8 mouse cellular contexts compared by ENCODE assay signal in the genomic region with DNA sequence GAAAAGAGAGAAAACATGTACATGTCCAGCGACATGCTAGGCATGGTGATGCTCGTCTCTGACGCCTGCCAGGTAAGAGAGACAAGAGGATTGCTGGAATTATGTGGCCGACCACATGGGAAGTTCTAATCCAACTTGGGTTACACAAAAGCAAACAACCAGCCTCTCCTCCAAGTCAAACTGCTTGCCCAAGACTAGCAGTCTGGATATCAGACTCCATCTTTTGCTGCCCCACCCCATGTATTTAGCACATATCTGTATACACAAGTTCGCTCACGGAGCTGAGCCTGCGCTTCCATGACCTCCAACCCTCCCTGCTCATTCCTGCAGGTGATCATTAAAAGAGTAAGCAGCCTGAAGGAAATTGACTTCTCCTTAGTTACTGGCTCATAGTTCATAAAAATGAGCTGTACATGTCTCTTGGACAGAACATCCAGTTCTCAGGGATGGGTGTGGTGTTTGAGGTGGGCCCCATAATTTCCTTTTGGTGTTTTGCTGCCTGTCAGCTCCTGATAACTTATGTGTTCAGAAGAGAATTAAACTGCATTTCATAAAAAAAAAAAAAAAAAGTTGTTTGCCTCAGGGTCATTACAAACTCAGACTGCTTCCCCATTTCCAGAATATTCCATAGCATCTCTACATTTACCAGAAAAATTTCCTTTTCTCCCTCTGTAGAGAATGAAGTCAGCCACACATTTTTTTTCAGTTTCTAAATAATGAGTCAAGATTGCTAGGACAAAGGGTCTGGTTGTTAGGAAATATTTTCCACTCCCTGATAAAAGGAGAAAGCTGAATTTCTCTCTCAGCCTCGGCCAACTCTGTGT. TPM values are rescaled to one million over a fixed set of nuclear protein-coding genes. Genes with fewer than 3 reads are reported as not detected.
A peak's percentile ranks its signal among the peaks of the same experiment; 100 is the strongest.
DNase-seq lines count a peak whose midpoint lies in the region; ATAC-seq lines count a peak whose summit lies in the region.

No protein-coding gene starts in this region.

- no peak; the same call in 1 of the 2 replicates for ATAC-seq in limb, embryonic 11.5 days (ENCODE audit: insufficient number of reproducible peaks, low FRiP score, low TSS enrichment, low read depth)
- no peak for ATAC-seq in neural tube, embryonic 15.5 days (ENCODE audit: low FRiP score)

- H3K4me3 ChIP-seq in limb, embryonic 11.5 days (ENCODE audit: low read depth, low read length), result peak overlapping the region; percentile 72; the same call in 1 of the 2 replicates
- peak overlapping the region; percentile 76 for H3K4me3 ChIP-seq in neural tube, embryonic 15.5 days (replicated peaks)

- 81% methylated on average over 8 of the region's 8 CpGs for WGBS in limb, embryonic 11.5 days
- 83% methylated on average over 8 of the region's 8 CpGs for WGBS in neural tube, embryonic 15.5 days

- no peaks in the 10 kb centered on the region for H3K4me1 ChIP-seq in limb, embryonic 11.5 days (ENCODE audit: control insufficient read depth, insufficient read depth, low read length)
- peaks cover 11% of the 10 kb centered on the region for H3K4me1 ChIP-seq in neural tube, embryonic 15.5 days

- H3K27me3 ChIP-seq in limb, embryonic 11.5 days (ENCODE audit: control insufficient read depth, insufficient read depth, low read length), result 0 out of 2 replicates have a peak, but pooled peaks cover 3% of the 10 kb centered on the region
- H3K27me3 ChIP-seq in neural tube, embryonic 15.5 days (replicated peaks), result peaks cover 6% of the 10 kb centered on the region; the same call in 1 of the 2 replicates

- H3K9ac ChIP-seq in limb, embryonic 11.5 days (ENCODE audit: low read length), result no peak overlapping the region
- peak overlapping the region; percentile 60 for H3K9ac ChIP-seq in neural tube, embryonic 15.5 days (replicated peaks)

- no peaks in the 10 kb centered on the region for H3K9me3 ChIP-seq in limb, embryonic 11.5 days (ENCODE audit: control insufficient read depth, low read length)
- no peaks in the 10 kb centered on the region for H3K9me3 ChIP-seq in neural tube, embryonic 15.5 days (replicated peaks)

- H3K4me2 ChIP-seq in limb, embryonic 11.5 days (ENCODE audit: low read depth, severe bottlenecking), result peak overlapping the region; percentile 87
- H3K4me2 ChIP-seq in neural tube, embryonic 15.5 days, result peak overlapping the region; percentile 90

- H3K36me3 ChIP-seq in limb, embryonic 11.5 days (ENCODE audit: control insufficient read depth, insufficient read depth, low read length), result no peaks in the 10 kb centered on the region
- H3K36me3 ChIP-seq in neural tube, embryonic 15.5 days, result no peaks in the 10 kb centered on the region

- DNase-seq in spleen, adult 12 weeks (ENCODE audit: low spot score), result peak; percentile 67
- DNase-seq in spleen, adult 18-20 months, result no peak
- peak; percentile 67 for DNase-seq in heart, adult 8-10 months (ENCODE audit: low spot score)
- no peak for DNase-seq in limb, embryonic 11.5 days (ENCODE audit: low spot score)
- DNase-seq in right cerebral cortex, adult 2 months (ENCODE audit: low spot score in 2 of 2), result no peak
- no peak for DNase-seq in gastrocnemius, postnatal 25 days
- no peak for DNase-seq in Muller cell, postnatal 12 days (ENCODE audit: inconsistent ontology term)

- no peak overlapping the region for H3K27ac ChIP-seq in limb, embryonic 11.5 days (replicated peaks; ENCODE audit: low read depth, low read length)
- peak overlapping the region; percentile 60 for H3K27ac ChIP-seq in neural tube, embryonic 15.5 days (replicated peaks)

RNA-seq across cellular contexts. Expression of a gene that starts 0.7 kb away (rescaled TPM):
- total RNA-seq in heart, adult 8-10 months (2022), result 1 to 10 TPM in 1 of 4 experiments, under 1 TPM in 2, not detected in 1; 0.56 to 1.4 (median 0.68) TPM
- polyA plus RNA-seq in limb, embryonic 11.5 days (2014; fragmentation: Nextera tagmentation; extraction: Ambion mirVana), result not detected in 2 replicates
- not detected in 2 replicates for polyA plus RNA-seq in neural tube, embryonic 15.5 days (2015; fragmentation: Nextera tagmentation; extraction: Ambion mirVana)
- 1 to 10 TPM; 1.0 to 1.3 TPM for total RNA-seq in gastrocnemius, postnatal 25 days (2021)

RNA-seq across cellular contexts. Expression of a gene that starts 26.3 kb away (rescaled TPM):
- 10 to 100 TPM; 55.7 to 60.2 (median 57.9) TPM for total RNA-seq in heart, adult 8-10 months (2022)
- polyA plus RNA-seq in limb, embryonic 11.5 days (2014; fragmentation: Nextera tagmentation; extraction: Ambion mirVana), result 18.2 and 19.2 TPM in 2 replicates
- 16.7 and 19.3 TPM in 2 replicates for polyA plus RNA-seq in neural tube, embryonic 15.5 days (2015; fragmentation: Nextera tagmentation; extraction: Ambion mirVana)
- 10 to 100 TPM; 16.3 to 22.5 TPM for total RNA-seq in gastrocnemius, postnatal 25 days (2021)

RNA-seq across cellular contexts. Expression of a gene that starts 52.2 kb away (rescaled TPM):
- 1 to 10 TPM; 2.3 to 4.7 (median 3.4) TPM for total RNA-seq in heart, adult 8-10 months (2022)
- 4.9 and 5.7 TPM in 2 replicates for polyA plus RNA-seq in limb, embryonic 11.5 days (2014; fragmentation: Nextera tagmentation; extraction: Ambion mirVana)
- polyA plus RNA-seq in neural tube, embryonic 15.5 days (2015; fragmentation: Nextera tagmentation; extraction: Ambion mirVana), result 3.8 and 4.2 TPM in 2 replicates
- 1 to 10 TPM; 2.6 to 3.6 TPM for total RNA-seq in gastrocnemius, postnatal 25 days (2021)

RNA-seq across cellular contexts. Expression of a gene that starts 53.5 kb away (rescaled TPM):
- not detected for total RNA-seq in heart, adult 8-10 months (2022)
- not detected in 2 replicates for polyA plus RNA-seq in limb, embryonic 11.5 days (2014; fragmentation: Nextera tagmentation; extraction: Ambion mirVana)
- polyA plus RNA-seq in neural tube, embryonic 15.5 days (2015; fragmentation: Nextera tagmentation; extraction: Ambion mirVana), result not detected in 2 replicates
- not detected for total RNA-seq in gastrocnemius, postnatal 25 days (2021)

RNA-seq across cellular contexts. Expression of a gene that starts 56.3 kb away (rescaled TPM):
- under 1 TPM in 2 of 4 experiments, not detected in 2; 0.20 to 0.41 TPM for total RNA-seq in heart, adult 8-10 months (2022)
- not detected in 2 replicates for polyA plus RNA-seq in limb, embryonic 11.5 days (2014; fragmentation: Nextera tagmentation; extraction: Ambion mirVana)
- not detected in 2 replicates for polyA plus RNA-seq in neural tube, embryonic 15.5 days (2015; fragmentation: Nextera tagmentation; extraction: Ambion mirVana)
- total RNA-seq in gastrocnemius, postnatal 25 days (2021), result under 1 TPM; 0.33 to 0.59 TPM

Comparison
In these comparisons a context has a peak if more than half of its experiments do, and no peak if none do; other contexts are left out.
1. DNase-seq: peak in spleen, adult 12 weeks (single experiment) and heart, adult 8-10 months (single experiment); none in spleen, adult 18-20 months (0 of 2), limb, embryonic 11.5 days (single experiment), right cerebral cortex, adult 2 months (0 of 2), gastrocnemius, postnatal 25 days (single experiment) and Muller cell, postnatal 12 days (single experiment).